Mouse (Mus musculus): ENCODE measurements at regions not wholly inside any gene's neighbourhood (a gene's known extent, or its start where the extent isn't known, plus 50 kb on each side); places are given as distances from the start of the nearest gene placed in this dataset.
"Not testable (repeated sequence)": the region's sequence is repeated elsewhere in the genome, so short reads cannot be mapped to it uniquely, and the experiment has no call there.

DNA sequence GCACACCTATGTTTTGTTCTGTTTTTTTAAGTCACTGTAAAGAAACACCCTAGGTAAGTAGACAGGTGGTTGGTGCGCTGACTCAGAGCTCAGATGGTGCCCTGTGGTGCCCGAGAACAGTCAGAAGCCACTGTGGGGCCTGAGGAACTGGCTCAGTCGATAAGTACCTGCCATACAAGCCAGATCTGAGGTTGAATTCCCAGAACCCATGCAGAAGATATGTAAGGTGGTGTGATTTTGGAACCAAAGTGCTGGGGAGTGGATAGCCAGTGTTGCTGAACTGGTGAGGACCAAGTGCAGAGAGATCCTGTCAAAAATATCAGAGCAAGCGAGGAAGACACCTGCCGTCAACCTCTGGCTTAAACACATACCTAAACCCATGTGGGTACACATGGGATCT, 65.4 kb downstream of the Chst1 start:
- H3K36me3 ChIP-seq: no peaks in the 10 kb centered on the region
- WGBS: 73% methylated on average over 5 of the region's 5 CpGs
- ATAC-seq (ENCODE audit: insufficient number of reproducible peaks, low FRiP score, low TSS enrichment, low read depth): no peak
- H3K4me2 ChIP-seq: no peak overlapping the region
- H3K9ac ChIP-seq: no peak overlapping the region
- no peaks in the 10 kb centered on the region for H3K4me1 ChIP-seq
- H3K27ac ChIP-seq: no peak overlapping the region
- H3K27me3 ChIP-seq: no peaks in the 10 kb centered on the region
- H3K4me3 ChIP-seq: no peak overlapping the region
- no peaks in the 10 kb centered on the region for H3K9me3 ChIP-seq

DNA sequence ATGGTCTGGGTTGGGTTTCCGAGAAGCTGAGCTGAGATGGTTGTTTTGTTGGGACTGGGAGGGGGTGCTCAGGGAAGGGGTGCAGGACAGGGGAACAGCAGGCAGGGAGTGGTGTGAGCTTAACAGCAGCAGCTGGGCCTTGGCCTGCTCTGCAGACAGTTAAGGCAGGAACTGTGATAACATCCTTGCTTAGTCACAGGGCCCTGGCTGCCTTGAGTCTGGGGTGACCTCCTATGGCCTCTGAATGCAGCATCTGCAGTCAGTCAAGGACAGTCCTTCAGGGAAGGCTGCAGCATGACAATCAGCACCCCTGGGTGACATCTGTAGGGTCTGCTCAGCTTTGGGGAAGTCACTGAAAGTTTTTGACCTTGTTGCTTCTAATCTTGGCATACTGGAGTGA, 67.7 kb downstream of the Chst1 start:
- Histone ChIP-seq H3K27me3 (no peaks in the 10 kb centered on the region), H3K36me3 (no peaks in the 10 kb centered on the region), H3K4me1 (no peaks in the 10 kb centered on the region), H3K9ac (no peak overlapping the region), H3K27ac (no peak overlapping the region), H3K9me3 (no peaks in the 10 kb centered on the region), H3K4me3 (no peak overlapping the region), H3K4me2 (no peak overlapping the region)
- 56% methylated on average over 1 of the region's 1 CpGs for WGBS
- no peak for ATAC-seq (ENCODE audit: insufficient number of reproducible peaks, low FRiP score, low TSS enrichment, low read depth)

DNA sequence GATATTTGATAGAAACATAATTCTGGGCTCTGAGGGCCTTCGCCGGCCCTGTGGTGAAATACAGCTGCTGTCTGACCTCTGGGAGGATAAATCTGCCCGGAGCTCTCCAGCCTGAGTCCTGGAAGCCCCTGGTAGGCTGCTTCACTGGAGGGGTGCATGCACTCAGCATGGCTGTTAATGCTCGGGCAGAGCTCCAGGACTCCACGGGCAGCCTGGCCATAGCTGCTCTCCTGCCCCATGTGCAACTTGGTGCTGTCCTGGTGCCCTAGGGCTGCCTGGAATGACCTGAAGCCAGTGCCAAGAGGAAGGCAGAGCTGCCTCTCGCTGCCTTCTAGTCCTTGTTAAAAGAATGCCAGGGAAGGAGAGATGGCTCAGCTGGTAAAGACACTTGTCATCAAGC, 68.2 kb downstream of the Chst1 start:
- H3K27me3 ChIP-seq: no peaks in the 10 kb centered on the region
- no peak for ATAC-seq (ENCODE audit: insufficient number of reproducible peaks, low FRiP score, low TSS enrichment, low read depth)
- H3K9ac ChIP-seq: no peak overlapping the region
- H3K36me3 ChIP-seq: no peaks in the 10 kb centered on the region
- H3K4me1 ChIP-seq: no peaks in the 10 kb centered on the region
- no peak overlapping the region for H3K27ac ChIP-seq
- no peak overlapping the region for H3K4me3 ChIP-seq
- no peaks in the 10 kb centered on the region for H3K9me3 ChIP-seq
- H3K4me2 ChIP-seq: no peak overlapping the region
- WGBS: 40% methylated on average over 6 of the region's 6 CpGs

DNA sequence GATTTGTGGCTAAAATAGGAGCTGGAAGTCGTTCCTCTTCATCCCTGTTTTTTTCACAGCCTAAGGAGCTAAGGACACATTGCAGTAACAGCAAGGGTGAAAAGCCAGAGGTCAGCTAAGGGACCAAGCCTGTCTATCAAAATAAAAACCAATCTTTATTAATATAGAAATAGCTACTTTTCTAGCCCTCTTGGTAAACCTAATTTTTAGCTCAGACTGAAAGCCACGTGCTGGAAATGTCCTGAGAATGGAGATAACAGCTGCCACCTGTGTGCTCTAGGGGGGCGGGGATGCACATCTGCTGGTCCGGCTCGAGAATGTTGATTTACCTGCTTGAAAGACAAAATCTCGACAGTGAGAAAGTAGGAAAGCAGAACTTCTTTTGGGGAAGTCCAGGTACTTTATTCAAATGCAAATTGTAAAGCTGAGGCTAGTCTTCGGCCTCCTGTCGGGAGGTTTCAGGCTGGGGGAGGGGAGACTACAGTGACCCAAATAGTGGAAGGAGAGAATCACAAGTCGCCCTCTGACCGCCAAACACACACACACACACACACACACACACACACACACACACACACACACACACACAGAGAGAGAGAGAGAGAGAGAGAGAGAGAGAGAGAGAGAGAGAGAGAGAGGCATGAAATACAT, 70.0 kb downstream of the Chst1 start:
- WGBS: 38% methylated on average over 10 of the region's 10 CpGs
- H3K27ac ChIP-seq; ATAC-seq (ENCODE audit: insufficient number of reproducible peaks, low FRiP score, low TSS enrichment, low read depth); H3K27me3 ChIP-seq; H3K4me3 ChIP-seq; H3K4me2 ChIP-seq; H3K36me3 ChIP-seq; H3K9ac ChIP-seq; H3K9me3 ChIP-seq; H3K4me1 ChIP-seq: not testable (repeated sequence)

DNA sequence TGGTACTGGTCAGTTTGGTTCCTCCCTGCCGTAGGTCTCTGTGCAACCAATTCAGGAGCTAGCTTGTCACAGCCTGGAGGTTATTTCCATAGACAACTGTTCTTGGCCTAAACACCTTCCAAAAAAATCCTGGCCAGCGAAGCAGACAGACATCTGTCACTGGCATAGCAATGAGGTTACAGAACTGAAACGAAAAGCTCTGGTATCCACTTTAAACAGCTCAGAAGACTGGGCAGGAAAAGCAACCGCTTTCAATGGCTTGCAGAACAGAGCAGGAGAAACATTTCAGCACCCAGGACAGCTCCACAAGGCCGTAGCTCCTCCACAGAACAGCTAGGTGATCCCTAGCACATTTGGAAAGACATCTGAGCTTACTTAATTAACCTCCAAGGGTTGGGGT, 72.1 kb downstream of the Chst1 start:
- no peaks in the 10 kb centered on the region for H3K36me3 ChIP-seq
- no peaks in the 10 kb centered on the region for H3K27me3 ChIP-seq
- no peaks in the 10 kb centered on the region for H3K4me1 ChIP-seq
- no peak overlapping the region for H3K4me3 ChIP-seq
- WGBS: 35% methylated on average over 5 of the region's 5 CpGs
- H3K9me3 ChIP-seq: no peaks in the 10 kb centered on the region
- ATAC-seq (ENCODE audit: insufficient number of reproducible peaks, low FRiP score, low TSS enrichment, low read depth): no peak
- no peak overlapping the region for H3K4me2 ChIP-seq
- H3K27ac ChIP-seq: no peak overlapping the region
- H3K9ac ChIP-seq: no peak overlapping the region

DNA sequence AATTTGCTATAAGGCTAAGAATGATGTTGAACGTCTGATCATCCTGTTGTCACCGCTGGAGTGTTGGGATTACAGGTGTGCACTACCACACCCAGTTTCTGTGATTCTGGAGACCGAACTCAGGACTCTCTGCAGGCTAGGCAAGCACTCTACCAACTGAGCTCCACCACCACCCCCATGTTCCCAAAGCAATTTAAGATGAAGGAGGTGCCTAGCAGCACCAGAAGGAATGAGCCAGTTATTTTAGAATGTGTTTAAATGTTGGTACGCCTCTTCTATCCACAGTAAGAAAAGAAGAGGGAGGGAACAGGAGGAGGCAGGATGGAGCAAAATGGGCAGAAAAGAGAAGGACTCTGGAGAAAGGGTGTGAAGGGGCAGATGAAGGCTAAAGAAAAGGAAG, 72.6 kb downstream of the Chst1 start:
- no peak overlapping the region for H3K27ac ChIP-seq
- no peak overlapping the region for H3K4me3 ChIP-seq
- no peaks in the 10 kb centered on the region for H3K4me1 ChIP-seq
- no peak overlapping the region for H3K9ac ChIP-seq
- no peak for ATAC-seq (ENCODE audit: insufficient number of reproducible peaks, low FRiP score, low TSS enrichment, low read depth)
- WGBS: 75% methylated on average over 4 of the region's 4 CpGs
- no peak overlapping the region for H3K4me2 ChIP-seq
- H3K9me3 ChIP-seq: no peaks in the 10 kb centered on the region
- H3K36me3 ChIP-seq: no peaks in the 10 kb centered on the region
- H3K27me3 ChIP-seq: no peaks in the 10 kb centered on the region

DNA sequence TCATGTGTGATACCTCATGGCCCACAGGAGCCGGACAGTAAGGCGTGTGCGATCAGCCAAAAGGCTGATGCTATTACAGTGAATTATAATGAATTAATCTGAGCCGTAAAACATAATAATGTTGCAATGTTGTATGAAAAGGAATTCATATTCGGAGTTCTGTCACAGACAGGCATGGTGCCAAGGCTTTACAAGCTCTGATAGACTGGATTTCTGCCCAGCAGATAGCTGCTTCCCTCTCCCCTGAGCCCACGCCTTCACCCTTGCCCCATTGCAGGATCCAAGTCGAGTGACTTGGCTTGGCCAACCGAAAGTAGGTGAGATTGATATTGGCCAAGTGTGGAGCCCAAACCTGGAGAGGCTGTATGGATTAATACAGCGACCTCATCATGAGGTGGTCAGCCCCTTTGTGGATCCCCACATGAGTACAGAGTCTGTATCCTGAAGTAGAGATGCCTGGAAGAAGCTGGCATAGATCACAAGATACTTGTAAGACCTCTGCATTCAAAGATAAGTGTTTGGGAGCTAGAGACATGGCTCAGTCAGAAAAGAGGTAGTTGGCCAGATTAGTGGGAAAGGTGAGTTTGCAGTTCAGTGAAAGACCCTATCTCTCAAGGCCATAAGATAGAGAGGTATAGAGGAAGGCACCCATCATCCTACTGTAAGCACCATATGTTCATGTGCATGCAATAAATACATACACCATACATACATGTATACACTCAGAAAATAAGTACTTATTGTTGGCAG, 73.7 kb downstream of the Chst1 start:
- Histone ChIP-seq H3K4me2 (no peak overlapping the region), H3K27ac (no peak overlapping the region), H3K9me3 (no peaks in the 10 kb centered on the region), H3K9ac (no peak overlapping the region), H3K36me3 (no peaks in the 10 kb centered on the region), H3K4me1 (no peaks in the 10 kb centered on the region), H3K4me3 (no peak overlapping the region), H3K27me3 (no peaks in the 10 kb centered on the region)
- 85% methylated on average over 9 of the region's 9 CpGs for WGBS
- no peak for ATAC-seq (ENCODE audit: insufficient number of reproducible peaks, low FRiP score, low TSS enrichment, low read depth)

DNA sequence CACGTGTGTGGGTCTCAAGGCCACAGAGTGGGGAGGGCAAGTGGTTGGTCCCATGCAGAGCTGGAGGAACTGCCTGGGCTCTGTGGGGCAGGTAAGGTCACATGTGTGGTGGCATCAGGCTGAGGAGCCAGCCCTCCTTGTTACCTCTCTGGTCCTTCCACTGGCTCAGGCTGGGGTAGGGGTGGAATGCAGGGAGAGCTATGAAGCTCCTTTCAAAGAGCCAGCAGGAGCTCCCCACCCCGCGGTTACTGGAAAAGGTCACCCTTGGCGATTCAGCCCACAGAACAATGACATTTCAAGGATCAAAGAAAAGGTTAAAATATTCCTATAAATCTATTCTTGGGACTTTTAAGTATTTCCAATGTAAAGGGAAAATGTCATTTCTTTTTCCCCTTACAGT, 74.4 kb downstream of the Chst1 start:
- H3K27ac ChIP-seq: no peak overlapping the region
- H3K27me3 ChIP-seq: no peaks in the 10 kb centered on the region
- 26% methylated on average over 4 of the region's 4 CpGs for WGBS
- H3K4me2 ChIP-seq: no peak overlapping the region
- H3K4me1 ChIP-seq: no peaks in the 10 kb centered on the region
- H3K9ac ChIP-seq: no peak overlapping the region
- no peak overlapping the region for H3K4me3 ChIP-seq
- H3K36me3 ChIP-seq: no peaks in the 10 kb centered on the region
- H3K9me3 ChIP-seq: no peaks in the 10 kb centered on the region
- no peak for ATAC-seq (ENCODE audit: insufficient number of reproducible peaks, low FRiP score, low TSS enrichment, low read depth)

DNA sequence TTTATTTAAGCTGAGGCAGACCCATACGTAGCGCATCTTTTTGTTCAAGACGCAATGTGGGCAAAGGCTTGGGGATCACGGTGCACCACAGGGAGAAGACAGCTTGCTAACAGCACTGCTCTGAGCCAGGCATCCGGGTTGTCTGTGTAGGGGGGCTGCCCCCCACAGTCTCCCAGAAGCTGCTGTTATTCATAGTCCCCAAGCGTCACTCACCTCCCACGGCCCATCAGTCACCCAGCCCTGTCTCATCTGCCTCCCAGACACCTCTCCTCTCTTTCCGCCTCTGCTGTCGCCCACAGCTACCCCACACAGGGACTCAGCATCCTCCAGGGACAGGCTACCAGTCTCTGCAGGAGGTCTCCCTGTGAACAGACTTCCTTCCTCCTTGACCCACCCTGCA, 75.7 kb downstream of the Chst1 start:
- Histone ChIP-seq H3K4me3 (no peak overlapping the region), H3K27ac (no peak overlapping the region), H3K4me2 (no peak overlapping the region), H3K27me3 (no peaks in the 10 kb centered on the region), H3K9me3 (no peaks in the 10 kb centered on the region), H3K9ac (no peak overlapping the region), H3K36me3 (no peaks in the 10 kb centered on the region), H3K4me1 (no peaks in the 10 kb centered on the region)
- 54% methylated on average over 9 of the region's 9 CpGs for WGBS
- no peak for ATAC-seq (ENCODE audit: insufficient number of reproducible peaks, low FRiP score, low TSS enrichment, low read depth)

DNA sequence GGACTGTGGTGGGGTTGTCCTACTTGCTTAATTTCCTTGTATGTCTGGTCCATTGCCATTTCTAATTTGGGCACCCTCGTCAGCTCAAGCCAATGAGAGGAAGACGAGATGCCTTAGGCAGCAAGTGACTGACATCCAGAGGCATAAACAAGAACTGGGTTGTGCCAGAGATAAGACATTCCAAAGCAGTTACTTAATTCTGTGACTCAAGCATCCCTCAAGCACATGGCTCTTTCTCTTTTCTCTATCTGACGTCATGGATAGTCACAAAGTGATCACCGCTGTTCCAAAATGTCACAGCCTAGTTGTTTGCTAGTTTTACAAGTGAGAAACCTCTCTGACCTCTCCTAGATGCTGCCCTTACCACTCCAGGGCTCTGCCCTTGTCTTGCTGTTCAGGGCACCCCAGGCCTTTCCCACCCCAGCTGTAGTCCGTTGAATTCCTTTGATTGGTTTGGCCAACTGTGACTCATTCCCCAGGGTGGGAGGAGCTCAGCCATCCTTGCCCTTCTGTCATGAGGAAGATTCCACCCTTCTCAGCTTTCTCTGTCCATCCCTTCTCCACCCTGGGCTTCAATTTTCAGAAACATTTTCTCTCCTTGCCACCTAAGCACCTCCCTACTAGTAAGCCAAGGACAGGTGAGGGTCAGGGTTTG, 78.9 kb downstream of the Chst1 start:
- Histone ChIP-seq H3K9ac (no peak overlapping the region), H3K36me3 (no peaks in the 10 kb centered on the region), H3K27me3 (no peaks in the 10 kb centered on the region), H3K9me3 (no peaks in the 10 kb centered on the region), H3K4me2 (no peak overlapping the region), H3K4me3 (no peak overlapping the region), H3K27ac (no peak overlapping the region), H3K4me1 (no peaks in the 10 kb centered on the region)
- 66% methylated on average over 5 of the region's 5 CpGs for WGBS
- no peak for ATAC-seq (ENCODE audit: insufficient number of reproducible peaks, low FRiP score, low TSS enrichment, low read depth)

DNA sequence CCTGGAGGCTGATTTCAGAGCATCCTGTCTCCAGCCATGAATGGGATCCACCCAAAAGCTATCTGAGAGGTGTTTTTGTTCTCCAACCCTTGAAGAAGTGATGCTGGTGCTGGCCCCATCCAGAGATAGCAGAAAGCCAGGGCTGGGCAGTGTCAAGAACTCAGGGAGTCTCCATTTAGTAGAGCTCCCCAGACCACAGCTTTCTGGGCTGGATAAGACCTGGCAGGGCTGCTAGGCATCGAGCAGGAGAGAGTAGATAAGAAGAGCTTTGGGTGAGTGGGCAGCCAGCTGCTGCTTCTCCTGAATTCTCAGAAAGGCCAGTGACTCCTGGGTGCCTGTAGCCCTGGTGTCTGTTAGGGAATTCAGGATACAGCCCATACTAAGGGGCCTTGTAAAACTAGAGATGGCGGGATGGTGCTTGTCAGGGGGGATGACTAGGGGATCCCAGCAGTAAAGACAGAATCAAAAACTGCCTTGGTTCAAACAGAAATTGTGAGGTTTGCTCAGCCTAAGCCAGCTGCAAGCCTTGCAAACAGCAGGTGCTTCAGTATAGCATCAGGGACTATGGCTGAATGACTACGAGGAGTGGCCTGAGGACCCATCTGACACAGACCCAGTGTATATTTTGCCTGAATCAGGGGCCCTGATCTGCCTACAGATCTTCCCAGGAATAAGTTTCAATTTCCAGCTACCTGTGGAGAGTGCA, 79.6 kb downstream of the Chst1 start:
- Histone ChIP-seq H3K9ac (no peak overlapping the region), H3K4me3 (no peak overlapping the region), H3K9me3 (no peaks in the 10 kb centered on the region), H3K36me3 (no peaks in the 10 kb centered on the region), H3K27me3 (no peaks in the 10 kb centered on the region), H3K4me1 (no peaks in the 10 kb centered on the region), H3K4me2 (no peak overlapping the region), H3K27ac (no peak overlapping the region)
- 74% methylated on average over 3 of the region's 3 CpGs for WGBS
- ATAC-seq (ENCODE audit: insufficient number of reproducible peaks, low FRiP score, low TSS enrichment, low read depth): no peak

DNA sequence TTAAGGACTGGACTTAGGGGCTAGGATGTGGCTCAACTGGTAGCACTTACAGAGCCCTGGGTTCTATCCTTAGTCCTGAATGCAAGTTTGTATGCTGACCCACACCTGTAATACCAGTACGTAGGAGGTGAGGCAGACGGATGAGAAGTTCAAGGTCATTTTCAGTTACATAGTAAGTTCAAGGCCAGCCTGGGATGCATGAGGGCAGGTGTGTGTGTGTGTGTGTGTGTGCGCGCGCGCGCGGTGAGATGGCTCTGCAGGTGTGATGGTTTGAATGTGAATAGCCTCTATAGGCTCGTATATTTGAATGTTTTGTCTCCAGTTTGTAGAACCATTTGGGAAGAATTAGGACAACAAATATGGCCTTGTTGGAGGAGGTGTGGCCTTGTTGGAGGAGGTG, 82.7 kb downstream of the Chst1 start:
- H3K4me2 ChIP-seq: no peak overlapping the region
- no peaks in the 10 kb centered on the region for H3K9me3 ChIP-seq
- H3K4me1 ChIP-seq: no peaks in the 10 kb centered on the region
- H3K27ac ChIP-seq: no peak overlapping the region
- 95% methylated on average over 9 of the region's 9 CpGs for WGBS
- ATAC-seq (ENCODE audit: insufficient number of reproducible peaks, low FRiP score, low TSS enrichment, low read depth): no peak
- no peaks in the 10 kb centered on the region for H3K27me3 ChIP-seq
- no peaks in the 10 kb centered on the region for H3K36me3 ChIP-seq
- H3K4me3 ChIP-seq: no peak overlapping the region
- no peak overlapping the region for H3K9ac ChIP-seq

All from limb, embryonic 15.5 days (tissue).